ENCODE assay signal across 1 mouse cellular context in genomic region chr5:137532808-137533116, GRCm38 (mm10).
TF ChIP-seq lines count a peak whose summit lies in the region.

No protein-coding gene starts in this region.

TF ChIP-seq in MEL, 35 proteins besides CTCF, POLR2A, EP300 and RAD21 (continued from another document):
- peak; percentile 25; the same call in 1 of the 2 replicates for TF ChIP-seq MXI1 (IDR thresholded peaks at IDR 0.05; ENCODE audit: low read depth, low read length)
- TF ChIP-seq RCOR1 (IDR thresholded peaks at IDR 0.05; ENCODE audit: low read depth, low read length): no peak
